Mouse (Mus musculus) left cerebral cortex, adult 8-10 months (tissue): ENCODE data around the gene Gba. TPM values are rescaled to one million over a fixed set of nuclear protein-coding genes. Genes with fewer than 3 reads are reported as not detected.
"Not testable (repeated sequence)": the region's sequence is repeated elsewhere in the genome, so short reads cannot be mapped to it uniquely, and the experiment has no call there.

Experiments
- DNase-seq, 2 experiments: peaks; one replicate each; pipeline ENCODE4 v3.0.0; 2022; ENCODE audit warnings: low spot score in 2 of 2
- total RNA-seq, 4 experiments: library from RNA; stranded (reverse); gene quantifications; 2 replicates each; pipeline ENCODE4 v1.2.4; 2022

Gba gene
- 10 to 100 TPM; 52.5 to 62.4 (median 56.1) TPM for total RNA-seq

- peak; percentile 76 to 85 for DNase-seq
Observed at GRCm38 (mm10) chr3:89202253-89203141, at the start of gene Gba. Gba (plus strand) TSS chr3:89202928.

GRCm38 (mm10) chr3:89156951-89157350 is 45.8 kb upstream of the Gba start:
- no peak for DNase-seq

GRCm38 (mm10) chr3:89158651-89159050 is 44.1 kb upstream of the Gba start:
- no peak for DNase-seq

DNA sequence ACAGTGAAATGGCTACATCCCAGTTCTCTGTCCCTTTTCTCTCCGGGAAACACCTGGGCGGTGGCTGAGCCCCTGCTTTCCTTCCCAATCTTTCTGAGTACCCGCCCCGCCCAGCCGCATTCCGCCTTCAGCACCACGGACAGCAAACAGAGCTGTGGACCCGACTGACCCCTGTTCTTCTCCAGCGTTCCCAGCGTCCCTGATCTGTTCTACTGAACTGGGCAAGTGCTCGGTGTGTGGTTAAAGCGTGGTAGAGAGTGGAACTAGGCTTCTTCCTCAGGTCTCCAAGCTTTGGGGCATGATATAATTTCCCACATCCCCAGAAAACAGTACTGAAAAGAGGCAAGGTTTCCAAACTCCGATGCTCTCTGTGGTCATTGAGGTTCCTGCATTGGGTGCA is 43.5 kb upstream of the Gba start:
- DNase-seq = no peak

GRCm38 (mm10) chr3:89159616-89160344 is 42.9 kb upstream of the Gba start, which contains the start of gene Hcn3:
Hcn3 (minus strand) TSS chr3:89160196.
- no peak for DNase-seq

DNA sequence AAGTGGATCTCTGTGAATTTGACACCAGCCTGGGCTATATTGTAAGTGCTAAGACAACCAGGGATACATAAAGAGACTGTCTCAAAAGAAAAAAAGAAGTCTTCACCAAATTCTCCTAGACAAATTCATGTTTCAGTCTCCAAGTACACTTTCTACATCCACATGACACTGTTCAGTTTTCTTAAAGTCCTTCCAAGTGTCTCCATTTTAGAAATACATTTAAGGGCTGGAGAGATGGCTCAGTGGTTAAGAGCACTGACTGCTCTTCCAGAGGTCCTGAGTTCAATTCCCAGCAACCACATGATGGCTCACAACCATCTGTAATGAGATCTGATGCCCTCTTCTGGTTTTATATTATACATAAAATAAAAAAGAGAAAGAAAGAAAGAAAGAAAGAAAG is 41.5 kb upstream of the Gba start:
- not testable (repeated sequence) for DNase-seq

DNA sequence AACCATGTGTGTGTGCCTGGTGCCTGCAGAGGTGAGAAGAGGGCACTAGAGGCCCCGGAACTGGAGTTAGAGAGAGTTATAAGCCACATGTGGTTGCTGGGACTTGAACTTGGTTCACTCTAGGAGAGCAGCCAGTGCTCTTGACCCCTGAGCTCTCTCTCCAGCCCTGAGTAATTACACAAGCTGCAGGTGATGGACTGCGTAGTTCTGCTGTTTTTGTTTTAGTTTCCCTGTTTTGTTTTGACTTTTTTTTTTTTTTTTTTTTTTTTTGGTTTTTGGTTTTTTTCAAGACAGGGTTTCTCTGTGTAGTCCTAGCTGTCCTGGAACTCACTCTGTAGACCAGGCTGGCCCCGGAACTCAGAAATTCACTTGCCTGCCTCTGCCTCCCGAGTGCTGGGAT is 40.9 kb upstream of the Gba start:
- no peak for DNase-seq

DNA sequence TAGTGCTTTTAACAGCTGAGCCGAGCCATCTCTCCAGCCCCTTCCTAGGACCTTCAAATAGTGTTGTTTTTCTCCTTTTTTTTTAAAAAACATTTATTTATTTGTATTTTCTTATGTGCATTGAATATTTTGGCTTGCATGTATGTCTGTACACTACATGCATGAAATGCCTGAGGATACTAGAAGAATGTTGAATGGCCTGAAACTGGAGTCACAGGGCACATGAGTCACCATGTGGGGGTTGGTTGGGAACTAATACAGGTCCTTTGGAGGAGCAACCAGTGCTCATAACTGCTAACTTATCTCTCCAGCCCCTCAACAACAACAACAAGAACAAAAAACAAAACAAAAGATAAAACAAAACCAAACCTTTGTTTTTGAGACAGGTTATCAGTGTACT is 39.6 kb upstream of the Gba start:
- no peak for DNase-seq

- no peak for DNase-seq
Observed at GRCm38 (mm10) chr3:89163643-89164245, 39.0 kb upstream of the Gba start.

GRCm38 (mm10) chr3:89164506-89165267 is 38.0 kb upstream of the Gba start, which contains the start of gene Clk2:
Clk2 (plus strand) TSS chr3:89164795.
- peak; percentile 78 to 91 for DNase-seq

GRCm38 (mm10) chr3:89165268-89165870 is 37.4 kb upstream of the Gba start:
- DNase-seq = no peak

- DNase-seq = no peak
Observed at GRCm38 (mm10) chr3:89166945-89167344, 35.8 kb upstream of the Gba start.

DNA sequence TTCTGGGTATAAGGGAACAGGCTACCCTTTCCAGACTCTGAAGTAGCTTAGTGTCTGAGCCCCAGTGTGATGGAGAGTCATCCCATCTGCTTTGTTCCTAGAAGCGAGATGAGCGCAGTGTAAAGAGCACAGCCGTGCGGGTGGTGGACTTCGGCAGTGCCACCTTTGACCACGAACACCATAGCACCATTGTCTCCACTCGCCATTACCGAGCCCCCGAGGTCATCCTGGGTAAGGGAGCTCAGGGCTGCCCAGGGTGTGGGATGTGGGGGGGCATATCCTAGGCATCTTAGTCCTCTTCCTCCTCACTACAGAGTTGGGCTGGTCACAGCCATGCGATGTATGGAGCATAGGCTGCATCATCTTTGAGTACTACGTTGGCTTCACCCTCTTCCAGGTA is 27.9 kb upstream of the Gba start:
- DNase-seq = no peak

- DNase-seq = no peak
Observed at GRCm38 (mm10) chr3:89175544-89175943, 27.2 kb upstream of the Gba start.

DNA sequence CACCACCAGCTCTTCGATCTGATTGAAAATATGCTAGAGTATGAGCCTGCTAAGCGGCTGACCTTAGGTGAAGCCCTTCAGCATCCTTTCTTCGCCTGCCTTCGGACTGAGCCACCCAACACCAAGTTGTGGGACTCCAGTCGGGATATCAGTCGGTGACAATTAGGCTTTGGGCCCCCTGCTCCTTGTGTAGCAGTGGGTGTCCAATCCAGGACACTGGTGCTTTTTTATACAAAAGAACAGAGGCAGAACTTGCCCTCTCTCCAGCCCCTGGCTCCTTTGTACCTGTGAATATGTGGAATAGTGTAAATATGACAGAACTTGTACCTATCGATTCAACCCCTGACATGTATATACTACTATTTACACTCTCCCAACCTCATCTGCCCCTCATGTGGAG is 26.3 kb upstream of the Gba start:
- no peak for DNase-seq

GRCm38 (mm10) chr3:89177242-89178106 is 25.3 kb upstream of the Gba start, which contains the start of gene Scamp3:
Scamp3 (plus strand) TSS chr3:89177473.
- DNase-seq = peak; percentile 61 to 93

- DNase-seq = no peak
Observed at GRCm38 (mm10) chr3:89178107-89178385, 24.7 kb upstream of the Gba start.

DNA sequence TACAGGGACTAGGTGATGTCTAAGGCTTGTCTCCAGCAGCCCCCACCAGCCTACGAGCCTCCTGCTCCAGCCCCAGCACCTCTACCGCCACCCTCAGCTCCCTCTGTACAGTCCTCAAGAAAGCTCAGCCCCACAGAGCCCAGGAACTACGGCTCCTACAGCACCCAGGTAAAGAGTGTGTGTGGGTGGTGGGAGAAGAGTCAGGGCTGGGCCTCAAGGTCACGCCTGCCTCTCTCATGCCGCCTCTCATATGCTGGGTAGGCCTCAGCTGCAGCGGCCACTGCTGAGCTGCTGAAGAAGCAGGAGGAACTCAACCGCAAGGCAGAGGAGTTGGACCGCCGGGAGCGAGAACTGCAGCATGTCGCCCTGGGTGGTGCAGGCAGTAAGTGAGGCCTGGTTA is 23.7 kb upstream of the Gba start:
- DNase-seq = no peak

DNA sequence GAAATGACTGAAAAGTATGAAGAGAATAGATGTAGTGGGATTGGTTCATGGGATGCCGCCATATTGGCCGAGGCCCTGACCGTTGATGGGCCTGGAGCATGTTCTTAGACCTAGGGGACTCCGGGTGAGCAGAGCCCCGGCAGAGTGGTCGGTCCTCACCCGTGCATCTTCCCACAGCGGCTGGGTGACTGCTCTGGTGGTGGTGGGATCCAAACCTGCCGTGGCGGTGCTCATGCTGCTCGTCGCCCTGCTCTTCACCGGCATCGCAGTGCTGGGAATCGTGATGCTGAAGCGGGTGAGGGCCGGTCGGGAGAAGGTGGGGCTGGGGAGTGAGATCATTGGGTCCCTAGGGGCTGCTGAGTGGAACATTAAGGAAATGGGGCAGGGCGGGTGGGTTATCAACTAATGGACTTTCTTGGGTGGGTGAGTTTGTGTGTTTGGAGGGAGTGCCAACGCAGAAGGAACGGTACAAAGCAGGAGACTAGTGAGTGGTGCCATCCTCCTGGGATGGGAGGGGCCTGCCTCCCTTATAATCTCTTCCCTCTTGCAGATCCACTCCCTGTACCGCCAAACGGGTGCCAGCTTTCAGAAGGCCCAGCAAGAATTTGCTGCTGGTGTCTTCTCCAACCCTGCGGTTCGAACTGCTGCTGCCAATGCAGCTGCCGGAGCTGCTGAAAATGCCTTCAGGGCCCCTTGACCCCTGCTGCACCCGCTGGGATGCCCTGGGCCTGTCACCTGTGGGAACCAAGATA is 20.8 kb upstream of the Gba start:
- DNase-seq = no peak
